Mouse (Mus musculus) urinary bladder, postnatal 36 days (tissue): Measurements from ENCODE around the gene Vps29.
"Not testable (repeated sequence)": the region's sequence is repeated elsewhere in the genome, so short reads cannot be mapped to it uniquely, and the experiment has no call there.

ENCODE experiments used
- DNase-seq, 2 experiments: peaks; one replicate each; pipeline ENCODE4 v3.0.0; 2022; ENCODE audit warnings: low spot score in 2 of 2, mixed read lengths in 1 of 2

Vps29 gene

DNA sequence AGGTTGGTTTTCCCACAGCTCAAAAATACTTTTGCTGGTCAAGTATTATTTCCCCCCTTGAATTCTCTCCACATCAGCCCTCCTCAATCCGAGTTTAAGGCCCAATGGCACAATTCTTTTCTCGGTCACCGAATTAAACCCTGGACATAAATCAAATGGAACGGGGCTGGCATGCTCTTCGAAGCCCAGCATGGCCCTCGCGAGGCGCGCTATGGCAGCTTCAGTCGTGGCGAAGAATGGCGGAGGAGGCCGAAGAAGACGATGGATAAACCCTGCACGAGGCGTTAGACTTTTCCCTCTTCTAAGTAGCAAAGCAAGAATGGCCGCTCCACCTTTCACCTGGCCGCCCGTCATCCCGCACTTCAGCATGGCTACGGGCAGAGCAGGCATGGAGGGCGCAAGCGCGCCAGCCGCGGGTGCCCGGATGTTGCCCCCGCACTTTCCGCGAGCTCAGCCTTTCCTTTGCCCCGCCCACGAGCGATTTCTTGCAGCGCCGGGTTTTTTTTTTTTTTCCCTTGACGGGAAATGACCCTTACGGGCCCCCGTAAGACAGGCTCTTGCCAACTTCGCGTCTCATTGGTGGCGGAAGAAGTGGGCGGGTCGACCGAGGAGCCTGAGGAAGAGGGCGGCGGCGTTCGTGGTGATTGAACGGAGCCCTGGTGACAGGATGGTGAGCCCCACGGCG, at the start of gene Vps29, which contains the start of gene Rad9b:
Gene Vps29, plus strand, starts transcription at position 563 of the 685 bp plus-strand sequence.
Gene Rad9b, minus strand, starts transcription at position 427 of the 685 bp plus-strand sequence.
- DNase-seq: peak; percentile 97 to 98

DNA sequence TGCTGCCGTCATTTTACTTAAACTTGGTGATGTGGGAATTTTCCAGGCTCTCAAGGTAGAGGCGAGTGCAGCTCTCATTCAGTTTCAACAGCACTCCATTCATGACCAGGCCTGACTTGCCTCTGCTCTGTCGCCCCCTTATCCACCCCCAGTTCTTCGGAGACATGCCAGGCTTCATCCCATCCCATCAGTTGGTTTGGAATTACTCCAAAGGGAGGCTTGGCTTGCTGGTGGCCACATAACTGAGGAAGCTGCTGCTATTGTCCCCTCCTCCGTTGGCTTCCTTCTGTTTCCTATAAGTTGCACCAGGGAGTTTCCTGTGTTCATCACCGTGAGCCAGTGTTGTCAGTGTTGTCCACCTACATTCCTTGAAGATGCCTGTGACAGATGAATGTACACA, 49.6 kb upstream of the Vps29 start:
- no peak for DNase-seq

DNA sequence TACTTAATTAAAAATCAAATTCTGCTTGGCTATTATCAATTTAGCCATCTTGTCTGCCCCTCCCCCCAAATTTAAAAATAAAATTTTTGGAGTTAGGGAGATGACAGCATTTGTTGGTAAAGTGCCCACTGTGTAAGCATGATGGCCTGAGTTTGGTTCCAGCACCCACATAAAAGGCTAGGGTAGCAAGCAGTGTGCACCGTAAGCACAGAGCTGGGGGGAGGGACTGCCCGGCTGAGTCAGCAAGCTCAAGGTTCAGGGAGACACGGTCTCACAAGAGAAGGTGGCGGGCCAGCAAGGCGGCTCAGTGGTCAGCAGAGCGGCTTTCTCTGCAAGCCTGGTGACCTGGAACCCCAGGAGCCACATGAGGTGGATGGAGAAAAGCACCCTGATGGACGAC, 48.7 kb upstream of the Vps29 start:
- no peak for DNase-seq

DNA sequence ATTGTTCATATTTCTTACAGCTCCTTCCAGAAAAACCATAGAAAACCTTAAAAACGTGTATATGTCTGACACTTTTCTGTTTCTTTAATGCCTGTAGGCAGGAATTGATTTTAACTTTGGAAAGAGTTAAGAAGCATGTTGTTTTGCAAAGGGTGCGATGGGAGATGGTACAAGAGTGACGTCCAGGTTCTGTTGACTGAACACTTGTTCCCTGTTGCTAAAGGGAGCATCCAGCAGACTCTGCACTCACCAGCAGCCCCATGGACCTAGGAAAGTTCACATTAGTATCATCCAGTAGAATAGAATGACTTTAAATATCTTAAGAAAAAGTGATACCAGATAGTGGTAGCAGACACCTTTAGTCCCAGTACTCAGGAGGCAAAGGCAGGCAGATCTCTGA, 47.6 kb upstream of the Vps29 start:
- no peak for DNase-seq

DNA sequence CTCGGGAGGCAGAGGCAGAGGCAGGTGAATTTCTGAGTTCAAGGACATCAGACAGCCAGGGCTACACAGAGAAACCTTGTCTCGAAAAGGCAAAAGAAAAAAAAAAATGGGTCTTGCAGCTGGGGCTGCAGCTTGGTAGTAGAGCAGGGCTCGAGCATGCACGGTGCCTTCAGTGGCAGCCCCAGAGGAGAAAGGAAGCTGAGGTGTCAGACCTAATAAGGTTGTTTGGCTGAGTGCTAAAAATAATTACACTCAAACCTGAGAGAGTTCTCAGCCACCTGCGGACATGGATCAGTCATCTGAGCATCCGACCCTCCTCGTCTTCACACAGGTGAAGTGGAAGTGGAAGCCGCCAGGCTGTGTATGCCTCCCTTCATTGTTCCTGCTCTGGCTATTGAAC, 43.5 kb upstream of the Vps29 start:
- no peak for DNase-seq

DNA sequence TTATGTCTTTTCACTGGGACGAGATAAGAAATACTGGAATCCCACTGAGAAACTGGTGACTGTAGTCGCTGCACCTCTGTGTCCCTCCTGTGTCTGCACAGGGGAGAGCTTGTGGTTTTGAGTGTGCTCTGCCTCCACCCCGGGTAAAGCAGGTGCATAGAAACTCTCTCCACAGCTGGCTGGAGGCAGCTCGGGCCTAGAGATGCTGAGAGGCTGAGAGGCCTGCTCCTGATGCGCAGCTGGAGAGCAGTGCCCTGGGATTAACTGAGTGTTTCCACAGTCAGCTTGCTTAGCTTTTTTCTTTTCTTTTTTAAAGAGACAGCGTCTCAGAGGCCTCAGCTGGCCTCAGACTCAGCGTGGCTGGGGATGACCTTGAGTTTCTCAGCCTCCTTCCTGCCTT, 42.5 kb upstream of the Vps29 start:
- DNase-seq: no peak

DNA sequence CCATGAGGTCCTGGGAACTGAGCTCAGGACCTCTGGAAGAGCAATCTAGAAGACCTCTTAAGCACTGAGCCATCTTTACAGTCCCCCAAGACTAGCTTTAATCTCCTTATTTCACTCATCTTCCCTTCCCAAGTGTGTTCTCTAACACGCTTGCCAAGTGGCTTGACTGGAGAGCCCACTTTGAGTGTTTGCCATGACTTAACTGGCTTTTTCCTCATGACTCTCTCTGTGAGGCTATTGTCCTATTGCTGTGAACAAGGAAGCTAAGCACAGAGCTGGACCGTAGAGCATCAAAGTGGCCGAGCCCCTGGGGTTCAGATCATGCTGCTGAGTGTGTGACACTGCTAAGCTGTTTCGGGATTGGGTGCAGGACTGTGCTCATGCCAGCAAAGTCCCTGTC, 41.8 kb upstream of the Vps29 start:
- no peak for DNase-seq

DNA sequence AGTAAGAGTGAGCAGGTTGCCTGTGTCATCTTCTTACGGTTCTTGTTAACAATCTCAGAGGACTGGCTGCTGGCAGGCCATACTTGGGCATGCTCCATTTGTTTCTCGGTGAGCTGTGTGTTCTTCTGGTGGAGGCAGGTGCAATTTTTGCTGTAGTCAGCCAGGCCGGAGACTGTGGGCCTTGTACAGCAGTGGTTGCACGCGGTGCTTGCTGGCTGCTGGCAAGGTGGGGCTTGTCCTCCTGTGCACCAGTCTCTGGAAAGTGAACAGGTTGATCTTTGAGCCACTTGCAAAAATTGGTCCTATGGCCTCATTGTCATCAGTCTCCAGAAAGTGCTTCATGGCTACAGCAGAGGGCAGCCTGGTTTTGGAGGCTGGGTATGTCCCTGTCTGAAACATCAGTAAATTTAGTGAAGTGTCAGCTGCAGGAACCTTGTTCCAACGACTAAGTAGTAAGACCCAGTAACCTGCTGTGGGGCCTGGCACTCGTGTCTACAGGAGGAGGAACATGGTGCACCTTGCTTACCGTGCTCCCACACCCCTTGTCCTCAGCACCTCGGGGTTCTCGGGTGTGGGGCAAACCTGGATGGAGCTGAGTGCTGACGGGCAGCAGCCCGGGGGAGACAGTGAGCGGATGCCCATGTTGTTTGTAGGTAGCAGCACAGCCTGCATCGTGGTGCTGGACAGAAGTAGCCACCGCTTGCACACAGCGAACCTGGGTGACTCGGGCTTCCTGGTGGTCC, 41.1 kb upstream of the Vps29 start:
- no peak for DNase-seq

DNA sequence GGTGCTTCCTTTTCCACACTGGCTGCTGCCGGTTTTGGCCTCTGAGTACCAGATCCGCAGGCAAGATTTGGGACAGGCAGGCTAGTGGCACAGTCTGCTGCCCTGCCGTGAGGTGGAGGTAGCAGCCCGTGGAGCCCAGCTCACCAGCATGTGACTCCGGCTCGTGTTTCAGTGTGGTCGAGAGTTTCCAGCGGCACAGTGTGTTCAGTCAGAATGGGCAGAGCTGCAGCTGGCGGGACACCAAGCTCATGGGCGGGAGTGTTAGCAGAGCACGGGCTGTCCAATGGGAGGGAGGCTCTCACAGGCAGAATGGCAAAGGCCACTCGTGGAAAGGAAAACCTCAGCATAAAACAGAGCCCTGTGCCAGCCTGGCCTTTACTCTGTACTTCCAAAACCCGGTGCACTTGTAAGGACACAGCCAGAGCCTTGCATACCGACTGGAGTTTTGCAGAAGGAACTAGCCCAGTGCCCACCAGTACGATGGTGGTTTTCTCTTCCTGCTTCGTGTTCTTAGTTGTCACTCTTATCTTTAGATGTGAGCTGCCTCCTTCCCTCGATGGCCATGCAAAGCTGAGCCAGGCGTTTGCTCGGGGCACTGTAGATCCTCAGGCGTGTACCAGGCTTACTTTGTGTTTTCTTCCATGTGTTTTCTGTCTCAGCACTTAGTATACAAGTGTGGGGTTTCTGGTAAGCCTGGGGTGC, 39.1 kb upstream of the Vps29 start:
- DNase-seq: peak; percentile 73 to 92

DNA sequence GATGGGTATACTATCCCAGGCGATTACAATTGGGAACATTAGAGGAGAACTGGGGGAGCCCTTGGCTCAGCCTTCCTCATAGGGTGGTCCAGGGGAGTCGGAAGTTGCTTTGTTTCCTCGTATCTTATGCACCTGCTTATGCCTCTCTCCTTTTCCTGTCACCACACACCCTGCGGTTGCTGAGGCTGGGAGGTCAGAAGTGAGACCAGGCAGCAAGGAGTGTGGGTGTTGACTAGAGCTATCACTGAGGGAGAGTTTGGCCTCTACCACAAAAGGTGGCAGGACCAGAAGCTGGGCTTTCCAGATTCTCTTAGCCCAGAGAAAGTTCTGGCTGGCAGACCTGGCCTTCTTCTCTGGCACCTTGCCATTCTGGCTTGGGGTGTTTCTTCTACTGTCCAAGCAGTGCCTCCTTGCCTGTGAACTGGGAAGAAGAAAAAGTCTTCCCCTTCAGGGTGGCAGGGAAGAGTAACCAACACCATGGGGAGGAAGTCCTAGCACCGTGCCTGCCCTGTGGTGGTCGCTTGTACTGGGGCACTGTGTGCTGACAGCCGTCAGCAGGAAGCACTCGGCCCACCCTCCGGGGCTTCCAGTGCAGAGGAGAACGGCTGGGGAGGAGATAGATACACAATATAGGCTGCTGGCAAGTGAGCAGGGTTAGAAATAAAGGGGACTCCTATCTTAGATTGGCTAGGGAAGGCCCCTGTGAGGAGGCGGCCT, 36.7 kb upstream of the Vps29 start:
- DNase-seq: peak in 1 of 2 experiments; percentile 57

DNA sequence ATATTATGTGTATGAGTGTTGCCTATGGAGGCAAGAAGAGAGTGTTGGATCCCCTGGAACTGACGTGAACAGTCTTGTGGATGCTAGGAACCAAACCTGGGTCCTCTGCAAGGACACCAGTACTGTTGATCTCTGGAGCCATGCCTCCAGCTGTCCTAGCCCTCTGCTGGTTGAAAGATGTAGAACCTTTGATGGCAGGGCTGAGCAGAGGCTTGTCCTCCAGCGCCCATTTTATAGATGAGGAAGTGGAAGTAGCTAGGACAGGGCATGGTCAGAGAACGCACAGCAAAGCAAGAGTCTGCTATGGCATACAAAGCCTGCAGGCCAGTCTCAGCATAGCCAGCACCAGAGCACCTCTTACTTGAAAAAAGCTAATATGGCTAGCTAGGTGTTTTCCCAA, 36.1 kb upstream of the Vps29 start:
- DNase-seq: no peak

DNA sequence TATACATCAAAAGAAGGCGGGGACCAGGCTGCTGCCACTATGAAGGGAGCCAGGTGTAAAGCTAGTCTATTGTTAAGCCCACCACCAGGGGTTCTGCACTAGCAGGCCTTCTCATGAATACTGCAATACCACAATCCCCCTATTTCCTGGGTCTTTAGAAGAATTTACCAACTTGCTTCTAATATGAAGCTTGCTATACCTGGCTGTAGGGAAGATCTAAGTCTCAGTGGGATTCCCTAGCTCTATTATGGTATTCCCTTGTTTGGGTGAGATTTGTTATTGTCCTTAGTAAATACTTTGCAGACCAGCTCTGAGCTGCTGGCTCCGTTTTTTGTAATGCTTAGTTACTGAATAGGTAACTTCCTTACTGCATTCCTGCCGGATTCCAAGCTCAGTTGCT, 35.2 kb upstream of the Vps29 start:
- DNase-seq: not testable (repeated sequence)

DNA sequence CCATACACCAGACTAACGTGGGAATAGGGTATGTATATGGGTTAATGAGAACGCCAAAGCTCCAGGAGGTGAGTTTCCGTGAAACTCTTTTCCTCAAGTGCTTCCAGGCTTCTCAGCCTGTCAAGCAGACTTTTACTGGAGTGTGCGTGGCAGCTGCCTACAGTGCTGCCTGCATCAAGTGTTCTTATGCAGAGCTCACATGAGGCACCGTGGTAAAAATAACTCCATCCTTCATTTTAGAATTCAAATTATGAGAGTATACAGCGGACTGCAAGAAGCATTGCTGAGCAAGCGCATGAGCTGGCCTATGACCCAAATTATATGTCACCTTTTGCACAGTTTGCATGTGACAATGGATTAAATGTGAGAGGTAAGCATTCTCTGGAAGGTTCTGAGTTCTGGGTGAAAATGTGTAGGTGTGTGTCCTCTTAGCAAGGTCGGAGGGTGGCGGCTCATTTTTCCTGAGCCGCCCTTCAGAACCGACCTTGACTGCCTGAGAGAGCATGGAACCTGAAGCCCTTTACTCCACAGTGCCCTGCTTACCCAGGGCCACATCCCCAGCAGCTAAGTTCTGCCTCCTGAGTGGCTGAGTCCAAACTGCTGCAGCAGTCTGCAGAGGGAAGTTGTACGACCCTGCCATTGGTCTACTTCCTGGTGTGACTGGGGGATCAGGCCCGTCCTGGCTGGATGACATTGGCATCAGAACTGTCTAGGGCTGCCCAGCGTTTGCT, 34.5 kb upstream of the Vps29 start:
- no peak for DNase-seq

DNA sequence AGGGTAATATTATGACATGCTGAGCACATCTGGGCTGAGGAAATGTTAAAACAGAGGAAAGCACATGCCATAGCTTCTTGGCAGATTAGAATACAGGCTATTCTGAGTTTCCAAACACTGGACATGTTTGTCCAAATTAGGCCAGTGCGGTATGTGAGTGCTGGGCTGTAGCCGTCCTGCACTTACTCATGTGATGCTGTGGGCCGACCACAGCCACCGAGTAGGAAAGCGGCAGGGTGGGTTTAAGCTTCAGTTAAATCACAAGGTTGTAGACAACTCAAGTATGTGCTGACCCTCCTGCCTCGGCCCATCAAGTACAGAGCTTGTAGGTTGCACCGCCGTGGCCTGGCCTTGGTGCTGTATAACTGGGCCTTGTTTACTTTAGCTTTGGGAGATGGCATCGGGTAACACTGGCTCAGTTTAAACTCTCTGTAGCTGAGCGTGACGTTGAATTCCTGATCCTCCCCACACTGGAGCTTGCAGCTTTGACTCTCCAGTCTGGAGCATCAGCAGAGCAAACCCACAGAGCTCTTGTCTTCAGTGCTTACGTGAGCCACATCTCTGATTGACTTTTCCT, 33.9 kb upstream of the Vps29 start:
- DNase-seq: no peak

DNA sequence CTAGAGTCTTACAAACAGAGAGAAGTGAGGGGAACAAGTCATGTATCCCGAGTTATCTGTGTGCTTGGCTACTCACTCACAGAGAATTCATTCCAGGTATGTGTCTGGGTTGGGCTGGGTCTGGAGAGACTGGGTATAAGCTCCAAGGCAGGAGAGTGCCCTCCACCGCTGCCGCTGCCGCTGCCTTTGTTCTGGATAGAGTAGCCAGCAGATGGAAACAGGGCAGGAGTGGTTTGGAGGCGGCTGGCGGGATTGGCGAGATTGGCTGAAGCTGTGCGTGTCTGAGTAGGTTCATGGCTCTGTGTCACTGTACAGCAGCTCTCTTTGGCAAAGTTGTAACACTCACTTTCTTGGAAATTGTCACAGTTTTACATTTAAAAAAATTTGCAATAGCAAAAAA, 30.6 kb upstream of the Vps29 start:
- no peak for DNase-seq

DNA sequence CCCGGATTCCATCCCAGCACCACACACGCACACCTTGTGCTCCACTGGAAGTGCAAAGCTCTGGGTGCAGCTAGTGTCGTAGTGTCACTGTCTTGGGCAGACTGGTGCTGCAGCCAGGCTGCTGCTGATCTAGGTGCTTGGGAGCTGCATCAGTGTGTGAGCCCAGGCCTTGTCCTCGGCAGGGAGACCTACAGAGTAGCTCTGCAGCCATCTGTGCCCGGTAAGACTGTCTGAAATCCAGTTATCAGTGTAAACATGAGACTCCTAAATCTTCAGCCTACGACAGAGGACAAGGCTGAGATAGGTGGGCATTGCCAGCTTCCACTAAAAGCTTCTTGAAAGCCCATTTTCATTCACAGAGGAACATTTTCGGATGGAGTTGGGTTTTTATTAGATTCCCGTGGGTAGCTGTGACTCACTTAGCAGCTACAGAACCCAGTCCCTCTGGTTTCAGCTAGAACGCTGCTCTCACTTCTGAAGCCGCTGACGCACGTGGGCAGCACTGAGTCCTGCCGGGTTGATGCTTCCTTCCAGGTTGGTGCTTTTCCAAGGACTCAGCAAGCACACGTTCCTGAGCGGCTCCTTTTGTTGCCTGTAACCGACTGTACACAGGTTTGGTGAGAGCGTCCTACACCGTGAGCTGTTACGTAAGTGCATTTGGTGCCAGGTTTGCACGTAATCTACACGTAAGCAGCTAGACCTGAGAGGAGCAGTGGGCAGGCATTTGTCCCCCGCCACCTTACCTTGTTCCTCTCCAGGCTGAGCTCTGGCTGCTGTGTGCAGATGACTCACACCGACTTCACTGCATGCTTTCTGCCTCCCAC, 29.3 kb upstream of the Vps29 start:
- peak in 1 of 2 experiments; percentile 20 for DNase-seq

DNA sequence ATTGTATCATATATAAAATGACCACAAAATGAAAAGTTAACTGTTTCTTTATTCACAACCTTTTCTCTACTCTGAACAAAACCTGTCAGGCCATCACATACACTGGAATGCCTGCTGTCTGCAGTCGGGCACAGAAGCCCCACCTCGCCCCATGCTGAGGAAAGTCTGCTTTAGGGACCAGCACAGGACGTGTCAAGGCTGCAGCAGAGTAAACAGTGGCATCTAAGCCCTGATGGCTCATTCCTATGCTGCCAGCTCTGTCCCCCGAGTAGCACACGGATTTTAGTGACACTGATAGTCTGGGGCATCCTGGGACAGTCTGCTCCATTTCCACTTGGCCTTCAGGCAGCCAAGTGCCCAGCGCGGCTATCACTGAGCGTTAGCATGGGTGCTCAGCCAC, 28.7 kb upstream of the Vps29 start:
- DNase-seq: no peak

DNA sequence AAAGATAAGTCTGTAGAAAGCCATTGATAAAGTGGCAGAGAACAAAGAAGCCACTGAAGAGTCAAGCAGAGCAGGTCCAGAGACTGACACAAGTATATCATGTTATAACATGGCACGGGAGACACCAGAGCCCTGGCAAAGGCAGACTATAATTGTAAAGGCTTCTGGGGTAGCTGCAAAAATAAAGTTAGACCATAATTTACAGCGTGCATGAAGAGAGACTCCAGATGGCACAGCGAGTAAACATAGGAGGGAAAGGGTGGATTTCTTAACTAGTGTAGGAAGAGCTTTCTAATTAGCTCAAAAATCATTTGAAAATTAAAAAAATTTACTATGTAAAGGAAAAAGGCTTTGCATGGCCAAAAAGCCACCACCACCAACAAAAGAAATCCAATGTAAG, 26.9 kb upstream of the Vps29 start:
- DNase-seq: no peak

DNA sequence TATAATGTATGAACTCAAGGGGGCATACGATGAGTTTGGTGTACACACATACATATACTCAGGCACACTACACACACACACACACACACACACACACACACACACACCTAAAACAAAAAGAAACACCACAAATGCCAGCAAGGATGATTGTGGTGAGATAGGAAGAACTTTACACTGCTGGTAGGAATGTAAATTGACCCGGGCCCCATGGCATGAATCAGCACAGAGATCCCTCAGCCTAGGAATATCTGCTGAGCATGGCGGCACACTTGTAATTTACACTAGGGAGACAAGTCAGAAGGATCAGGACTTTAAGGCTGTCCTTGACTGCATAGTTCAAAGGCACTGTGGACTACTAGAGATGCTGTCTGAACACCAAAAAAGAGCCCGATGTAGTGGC, 23.9 kb upstream of the Vps29 start:
- DNase-seq: no peak

DNA sequence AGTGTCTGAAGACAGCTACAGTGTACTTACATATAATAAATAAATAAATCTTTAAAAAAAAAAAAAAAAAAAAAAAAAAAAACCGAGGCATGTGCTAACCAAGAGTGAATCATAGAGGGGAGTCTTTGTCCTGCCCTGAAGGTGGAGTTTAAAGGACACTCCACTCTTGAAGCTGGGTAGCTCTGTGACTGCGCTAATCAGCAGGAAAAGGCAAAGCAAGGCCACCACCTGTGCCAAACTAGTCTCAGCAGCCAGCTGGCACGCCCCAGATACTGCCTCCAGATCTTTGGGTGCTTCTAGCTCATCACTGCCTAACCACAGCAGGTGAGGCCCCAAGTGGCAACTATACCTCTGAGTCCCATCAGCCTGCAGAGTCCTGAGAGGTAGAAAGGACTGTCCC, 19.5 kb upstream of the Vps29 start:
- no peak for DNase-seq
